Mouse (Mus musculus) lung, embryonic 15.5 days (tissue): ENCODE measurements around the gene Kcnk4. TPM values are rescaled to one million over a fixed set of nuclear protein-coding genes. Genes with fewer than 3 reads are reported as not detected.

Experiments
- ATAC-seq: fragments of 200-750 bp; cut with Nextera tagmentation; 2 replicates; pipeline ENCODE4 v1.8.0; 2017; ENCODE audit warnings: moderate number of reproducible peaks, borderline replicate concordance; ENCODE audit not compliant: low FRiP score, low TSS enrichment; ENCODE audit errors: extremely low read depth
- H3K27ac ChIP-seq: fragments of 300-500 bp; sonication (generic); 2 replicates; pipeline ENCODE4 v1.5.1; 2015; ENCODE audit warnings: moderate library complexity, mild to moderate bottlenecking, inconsistent platforms
- H3K27me3 ChIP-seq: fragments of 300-500 bp; sonication (generic); 2 replicates; pipeline ENCODE4 v1.6.1; 2015; ENCODE audit warnings: inconsistent platforms
- H3K36me3 ChIP-seq: fragments of 300-500 bp; sonication (generic); 2 replicates; pipeline ENCODE4 v1.6.1; 2015; ENCODE audit warnings: inconsistent platforms
- H3K4me1 ChIP-seq: fragments of 300-500 bp; sonication (generic); 2 replicates; pipeline ENCODE4 v1.6.1; 2015; ENCODE audit warnings: inconsistent platforms
- H3K4me2 ChIP-seq: fragments of 300-500 bp; sonication (generic); 2 replicates; pipeline ENCODE4 v1.6.1; 2015; ENCODE audit warnings: inconsistent platforms, mild to moderate bottlenecking, moderate library complexity
- H3K4me3 ChIP-seq: fragments of 300-500 bp; sonication (generic); 2 replicates; pipeline ENCODE4 v1.5.1; 2015; ENCODE audit warnings: mild to moderate bottlenecking, inconsistent platforms
- H3K9ac ChIP-seq: fragments of 300-500 bp; sonication (generic); 2 replicates; pipeline ENCODE4 v1.6.1; 2015; ENCODE audit warnings: inconsistent platforms
- H3K9me3 ChIP-seq: fragments of 300-500 bp; sonication (generic); 2 replicates; pipeline ENCODE4 v1.6.1; 2016; ENCODE audit warnings: inconsistent platforms
- WGBS: fragments of 180-500 bp; shearing (Covaris S2); methylation state at CpG from one replicate; pipeline ENCODE4 v1.1.7; 2015; 5-methylcytosine and 5-hydroxymethylcytosine counted together
- polyA plus RNA-seq: library from polyadenylated mRNA; unstranded; fragments of >200 nt; fragmentation: Nextera tagmentation; extraction: Ambion mirVana; gene quantifications from 2 replicates; pipeline ENCODE4 v1.2.1, GENCODE M21; 2015

The Kcnk4 gene
- polyA plus RNA-seq, 1 experiment from 2014 or later = 0.22 TPM

GRCm38 (mm10) chr19:6974211-6975205 is 40.2 kb upstream of the Kcnk4 start, which contains the start of gene Ppp1r14b:
Gene Ppp1r14b (plus strand): TSS chr19:6974968.
- Histone ChIP-seq H3K4me1 (peaks cover 48% of the 10 kb centered on the region), H3K9me3 (no peaks in the 10 kb centered on the region), H3K4me2 (peak within 1 kb of the TSS; percentile 86), H3K4me3 (peak within 1 kb of the TSS; percentile 66), H3K36me3 (peaks cover 19% of the 10 kb centered on the region; the same call in 1 of the 2 replicates), H3K27ac (peak within 1 kb of the TSS; percentile 84), H3K9ac (peak within 1 kb of the TSS; percentile 63), H3K27me3 (no peaks in the 10 kb centered on the region)
- WGBS = 1% methylated on average over 68 of the region's 84 CpGs
- ATAC-seq = peak; percentile 47

- Histone ChIP-seq H3K27ac (peak overlapping the region; percentile 84; the same call in 1 of the 2 replicates), H3K4me3 (peak overlapping the region; percentile 66), H3K36me3 (peaks cover 19% of the 10 kb centered on the region; the same call in 1 of the 2 replicates), H3K4me2 (peak overlapping the region; percentile 86), H3K27me3 (no peaks in the 10 kb centered on the region), H3K9ac (peak overlapping the region; percentile 7; the same call in 1 of the 2 replicates), H3K4me1 (peaks cover 46% of the 10 kb centered on the region), H3K9me3 (no peaks in the 10 kb centered on the region)
- WGBS = 28% methylated on average over 12 of the region's 12 CpGs
- ATAC-seq = no peak
These were observed 39.4 kb upstream of the Kcnk4 start for GRCm38 (mm10) chr19:6973581-6974190.

GRCm38 (mm10) chr19:6972247-6972917 is 38.1 kb upstream of the Kcnk4 start:
- Histone ChIP-seq H3K27me3 (no peaks in the 10 kb centered on the region), H3K27ac (no peak overlapping the region), H3K4me3 (no peak overlapping the region), H3K36me3 (0 out of 2 replicates have a peak, but pooled peaks cover 8% of the 10 kb centered on the region), H3K9ac (no peak overlapping the region), H3K4me1 (peaks cover 48% of the 10 kb centered on the region), H3K9me3 (no peaks in the 10 kb centered on the region), H3K4me2 (no peak overlapping the region)
- WGBS = 74% methylated on average over 13 of the region's 13 CpGs
- no peak for ATAC-seq

- H3K9me3 ChIP-seq = no peaks in the 10 kb centered on the region
- no peaks in the 10 kb centered on the region for H3K27me3 ChIP-seq
- no peak overlapping the region for H3K27ac ChIP-seq
- no peak for ATAC-seq
- H3K4me2 ChIP-seq = no peak overlapping the region
- H3K9ac ChIP-seq = no peak overlapping the region
- 27% methylated on average over 6 of the region's 6 CpGs for WGBS
- 0 out of 2 replicates have a peak, but pooled peaks cover 3% of the 10 kb centered on the region for H3K36me3 ChIP-seq
- H3K4me1 ChIP-seq = peaks cover 42% of the 10 kb centered on the region
- no peak overlapping the region for H3K4me3 ChIP-seq
These were observed 37.3 kb upstream of the Kcnk4 start for GRCm38 (mm10) chr19:6971644-6972043.

- peak overlapping the region; percentile 71 for H3K4me3 ChIP-seq
- peaks cover 11% of the 10 kb centered on the region for H3K36me3 ChIP-seq
- H3K9me3 ChIP-seq = no peaks in the 10 kb centered on the region
- H3K4me2 ChIP-seq = peak overlapping the region; percentile 77
- peak overlapping the region; percentile 39; the same call in 1 of the 2 replicates for H3K27ac ChIP-seq
- H3K27me3 ChIP-seq = no peaks in the 10 kb centered on the region
- ATAC-seq = no peak
- H3K4me1 ChIP-seq = peaks cover 33% of the 10 kb centered on the region
- no peak overlapping the region for H3K9ac ChIP-seq
- WGBS = 34% methylated on average over 11 of the region's 11 CpGs
These were observed 36.3 kb upstream of the Kcnk4 start for GRCm38 (mm10) chr19:6970460-6971085.

GRCm38 (mm10) chr19:6969665-6970381 is 35.5 kb upstream of the Kcnk4 start:
- peak overlapping the region; percentile 63 for H3K27ac ChIP-seq

GRCm38 (mm10) chr19:6969291-6969664 is 35.0 kb upstream of the Kcnk4 start:
- ATAC-seq = no peak
- under 1% methylated on average over 20 of the region's 20 CpGs for WGBS
- peaks cover 33% of the 10 kb centered on the region for H3K4me1 ChIP-seq

More at GRCm38 (mm10) chr19:6969665-6970381, 35.5 kb upstream of the Kcnk4 start:
- 1% methylated on average over 54 of the region's 55 CpGs for WGBS
- no peaks in the 10 kb centered on the region for H3K27me3 ChIP-seq
- H3K9ac ChIP-seq = peak overlapping the region; percentile 81
- no peaks in the 10 kb centered on the region for H3K9me3 ChIP-seq
- peak overlapping the region; percentile 71 for H3K4me3 ChIP-seq
- ATAC-seq = peak; percentile 65
- peak overlapping the region; percentile 77 for H3K4me2 ChIP-seq
- H3K36me3 ChIP-seq = peaks cover 19% of the 10 kb centered on the region
- peaks cover 33% of the 10 kb centered on the region for H3K4me1 ChIP-seq

GRCm38 (mm10) chr19:6968491-6969271 is 34.4 kb upstream of the Kcnk4 start:
- Histone ChIP-seq H3K9me3 (no peaks in the 10 kb centered on the region), H3K36me3 (peaks cover 28% of the 10 kb centered on the region), H3K4me3 (peak overlapping the region; percentile 71), H3K4me2 (peak overlapping the region; percentile 77), H3K27me3 (no peaks in the 10 kb centered on the region), H3K4me1 (peaks cover 28% of the 10 kb centered on the region), H3K9ac (peak overlapping the region; percentile 81), H3K27ac (peak overlapping the region; percentile 63; the same call in 1 of the 2 replicates)
- ATAC-seq = no peak
- whole genome bisulfite sequencing = 5% methylated on average over 15 of the region's 15 CpGs

More at GRCm38 (mm10) chr19:6969291-6969664, 35.0 kb upstream of the Kcnk4 start:
- peak overlapping the region; percentile 63 for H3K27ac ChIP-seq
- H3K9me3 ChIP-seq = no peaks in the 10 kb centered on the region
- H3K36me3 ChIP-seq = peaks cover 24% of the 10 kb centered on the region
- peak overlapping the region; percentile 81 for H3K9ac ChIP-seq
- H3K4me2 ChIP-seq = peak overlapping the region; percentile 77
- H3K27me3 ChIP-seq = no peaks in the 10 kb centered on the region
- H3K4me3 ChIP-seq = peak overlapping the region; percentile 71

GRCm38 (mm10) chr19:6956461-6956860 is 22.1 kb upstream of the Kcnk4 start:
- peaks cover 65% of the 10 kb centered on the region for H3K36me3 ChIP-seq
- no peak overlapping the region for H3K4me3 ChIP-seq
- no peak for ATAC-seq
- H3K4me2 ChIP-seq = no peak overlapping the region
- 88% methylated on average over 10 of the region's 10 CpGs for whole genome bisulfite sequencing
- no peaks in the 10 kb centered on the region for H3K27me3 ChIP-seq
- no peak overlapping the region for H3K27ac ChIP-seq
- H3K9me3 ChIP-seq = no peaks in the 10 kb centered on the region
- H3K4me1 ChIP-seq = peaks cover 23% of the 10 kb centered on the region
- no peak overlapping the region for H3K9ac ChIP-seq

GRCm38 (mm10) chr19:6955424-6955823 is 21.1 kb upstream of the Kcnk4 start:
- H3K4me1 ChIP-seq = peaks cover 23% of the 10 kb centered on the region
- peaks cover 61% of the 10 kb centered on the region for H3K36me3 ChIP-seq
- no peak overlapping the region for H3K27ac ChIP-seq
- no peaks in the 10 kb centered on the region for H3K9me3 ChIP-seq
- ATAC-seq = no peak
- no peak overlapping the region for H3K9ac ChIP-seq
- H3K4me2 ChIP-seq = no peak overlapping the region
- H3K27me3 ChIP-seq = no peaks in the 10 kb centered on the region
- no peak overlapping the region for H3K4me3 ChIP-seq
- WGBS = 77% methylated on average over 7 of the region's 7 CpGs
